In the genomic region with DNA sequence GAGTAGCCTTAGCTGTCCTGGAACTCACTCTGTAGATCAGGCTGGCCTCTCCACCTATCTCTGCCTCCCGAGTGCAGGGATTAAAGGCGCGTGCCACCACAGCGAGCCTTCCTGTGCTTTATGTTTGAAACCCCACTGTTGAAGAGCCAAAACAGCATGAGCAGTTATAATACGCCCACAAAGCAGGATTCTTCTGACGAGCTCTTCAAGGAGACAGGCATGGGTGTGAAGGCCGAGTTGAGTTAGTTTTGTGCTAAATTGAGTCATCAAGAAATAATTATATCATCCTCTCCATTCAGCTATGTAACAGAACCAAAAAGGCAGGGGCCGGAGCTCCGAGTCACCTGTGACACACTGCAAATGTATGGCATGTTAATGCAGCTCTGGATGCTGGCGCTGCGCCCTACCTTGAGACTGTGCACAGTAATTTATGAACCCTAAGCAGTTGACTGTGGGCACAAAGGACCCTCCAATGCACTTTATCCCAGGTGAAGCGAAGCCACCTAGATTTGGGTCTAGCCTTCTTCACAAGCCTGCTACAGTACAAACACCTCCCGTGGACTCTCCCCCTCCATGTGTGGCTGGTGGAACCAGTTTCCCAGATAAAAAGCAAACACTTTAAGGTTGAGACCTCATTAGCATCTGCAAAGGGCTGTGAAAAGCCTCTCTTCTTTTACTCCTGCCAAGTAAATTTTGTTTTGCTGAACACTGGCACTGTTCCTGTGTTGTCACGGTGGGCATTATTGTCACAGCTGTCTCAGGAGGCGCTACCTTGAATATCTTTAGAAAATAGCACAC, we compare ENCODE assay signal across 21 mouse cellular contexts. TPM values are rescaled to one million over a fixed set of nuclear protein-coding genes. Genes with fewer than 3 reads are reported as not detected.
DNase-seq lines count a peak whose midpoint lies in the region; ATAC-seq and TF ChIP-seq lines count a peak whose summit lies in the region.
"Had no signal": no experiment of that assay in that cellular context is flagged by ENCODE, and none has a peak within 500 bp of the region (broad histone marks: within the 10 kb centered on the region; RNA-seq: fewer than 3 reads in every experiment).

No protein-coding gene starts in this region.

- no peaks in the 10 kb centered on the region; the same call in 1 of the 2 replicates for H3K4me1 ChIP-seq in forebrain, embryonic 14.5 days (ENCODE audit: control insufficient read depth, insufficient read depth, low read length)
- 0 out of 2 replicates have a peak, but pooled peaks cover 3% of the 10 kb centered on the region for H3K4me1 ChIP-seq in forebrain, embryonic 12.5 days
- H3K4me1 ChIP-seq in midbrain, embryonic 14.5 days (ENCODE audit: control insufficient read depth, insufficient read depth, low read length): no peaks in the 10 kb centered on the region
- H3K4me1 ChIP-seq in midbrain, embryonic 10.5 days: peaks cover 5% of the 10 kb centered on the region; the same call in 1 of the 2 replicates
- H3K4me1 ChIP-seq: limb, embryonic 13.5 days; liver, embryonic 15.5 days; neural tube, embryonic 13.5 days; stomach, embryonic 15.5 days had no signal

- peak; percentile 44 for DNase-seq in forebrain, embryonic 14.5 days (ENCODE audit: low spot score)
- DNase-seq in midbrain, embryonic 14.5 days: peak; percentile 29
- DNase-seq in midbrain, embryonic 10.5 days (ENCODE audit: low spot score): no peak
- DNase-seq in ES-CJ7 (ENCODE audit: low read depth, low spot score): peak; percentile 1
- no peak for DNase-seq in spleen, adult 18-20 months
- DNase-seq: cerebellum, adult 18-20 months; cerebellum, postnatal 36 days; gastrocnemius, adult 2 months; heart, adult 18-20 months; kidney, adult 2 months; kidney, postnatal 25 days; layer of hippocampus, adult 9-11 months had no signal

- H3K36me3 ChIP-seq in forebrain, embryonic 14.5 days (ENCODE audit: control insufficient read depth, insufficient read depth, low read length): no peaks in the 10 kb centered on the region
- H3K36me3 ChIP-seq in forebrain, embryonic 12.5 days (replicated peaks): no peaks in the 10 kb centered on the region
- no peaks in the 10 kb centered on the region for H3K36me3 ChIP-seq in midbrain, embryonic 14.5 days (ENCODE audit: control insufficient read depth, insufficient read depth, low read length)
- no peaks in the 10 kb centered on the region for H3K36me3 ChIP-seq in midbrain, embryonic 10.5 days
- no peaks in the 10 kb centered on the region for H3K36me3 ChIP-seq in myocyte (ENCODE audit: control insufficient read depth, insufficient read depth)
- H3K36me3 ChIP-seq: limb, embryonic 13.5 days; liver, embryonic 15.5 days; neural tube, embryonic 13.5 days; stomach, embryonic 15.5 days had no signal

- no peak overlapping the region for H3K4me2 ChIP-seq in forebrain, embryonic 14.5 days (ENCODE audit: low read length)
- no peak overlapping the region for H3K4me2 ChIP-seq in forebrain, embryonic 12.5 days
- H3K4me2 ChIP-seq in midbrain, embryonic 14.5 days (ENCODE audit: low read length): no peak overlapping the region
- H3K4me2 ChIP-seq in myocyte (ENCODE audit: low read depth): peak overlapping the region; percentile 51
- H3K4me2 ChIP-seq: limb, embryonic 13.5 days; liver, embryonic 15.5 days; neural tube, embryonic 13.5 days; stomach, embryonic 15.5 days had no signal

- ATAC-seq in forebrain, embryonic 14.5 days: no peak
- ATAC-seq in forebrain, embryonic 12.5 days (ENCODE audit: low FRiP score): no peak
- no peak for ATAC-seq in midbrain, embryonic 14.5 days (ENCODE audit: low FRiP score, low TSS enrichment)
- ATAC-seq: forebrain, embryonic 16.5 days had no signal

- 41% methylated on average over 15 of the region's 15 CpGs for WGBS in forebrain, embryonic 14.5 days
- WGBS in forebrain, embryonic 12.5 days: 64% methylated on average over 15 of the region's 15 CpGs
- 50% methylated on average over 15 of the region's 15 CpGs for WGBS in midbrain, embryonic 14.5 days
- 76% methylated on average over 15 of the region's 15 CpGs for WGBS in midbrain, embryonic 10.5 days

- H3K9ac ChIP-seq in forebrain, embryonic 14.5 days (ENCODE audit: low read length): no peak overlapping the region
- H3K9ac ChIP-seq in forebrain, embryonic 12.5 days: no peak overlapping the region
- H3K9ac ChIP-seq in midbrain, embryonic 14.5 days (replicated peaks; ENCODE audit: low read length): no peak overlapping the region
- H3K9ac ChIP-seq: limb, embryonic 13.5 days; liver, embryonic 15.5 days; neural tube, embryonic 13.5 days; stomach, embryonic 15.5 days had no signal

- no peaks in the 10 kb centered on the region for H3K9me3 ChIP-seq in forebrain, embryonic 14.5 days (replicated peaks; ENCODE audit: control insufficient read depth, low read length)
- no peaks in the 10 kb centered on the region for H3K9me3 ChIP-seq in forebrain, embryonic 12.5 days
- H3K9me3 ChIP-seq in midbrain, embryonic 14.5 days (ENCODE audit: control insufficient read depth, low read length): no peaks in the 10 kb centered on the region
- no peaks in the 10 kb centered on the region for H3K9me3 ChIP-seq in midbrain, embryonic 10.5 days (replicated peaks)
- H3K9me3 ChIP-seq: limb, embryonic 13.5 days; liver, embryonic 15.5 days; neural tube, embryonic 13.5 days; stomach, embryonic 15.5 days had no signal

- no peak for TF ChIP-seq POLR2A in myocyte (IDR thresholded peaks at IDR 0.05; ENCODE audit: insufficient read length, low read depth)

- H3K27ac ChIP-seq in forebrain, embryonic 14.5 days (ENCODE audit: low read depth, low read length): no peak overlapping the region
- H3K27ac ChIP-seq in forebrain, embryonic 12.5 days: no peak overlapping the region
- H3K27ac ChIP-seq in midbrain, embryonic 14.5 days (replicated peaks; ENCODE audit: low read depth, low read length): no peak overlapping the region
- no peak overlapping the region for H3K27ac ChIP-seq in midbrain, embryonic 10.5 days (replicated peaks)
- H3K27ac ChIP-seq: gastrocnemius, adult 2 months; limb, embryonic 13.5 days; liver, embryonic 15.5 days; neural tube, embryonic 13.5 days; stomach, embryonic 15.5 days had no signal

- H3K4me3 ChIP-seq in forebrain, embryonic 14.5 days (ENCODE audit: low read depth, low read length): no peak overlapping the region
- no peak overlapping the region for H3K4me3 ChIP-seq in forebrain, embryonic 12.5 days (replicated peaks)
- no peak overlapping the region for H3K4me3 ChIP-seq in midbrain, embryonic 14.5 days (replicated peaks; ENCODE audit: low read depth, low read length)
- H3K4me3 ChIP-seq in midbrain, embryonic 10.5 days: no peak overlapping the region
- H3K4me3 ChIP-seq in myocyte: no peak overlapping the region
- H3K4me3 ChIP-seq: erythroblast, embryonic 14.5 days; gastrocnemius, adult 2 months; limb, embryonic 13.5 days; liver, embryonic 15.5 days; neural tube, embryonic 13.5 days; stomach, embryonic 15.5 days had no signal

- no peaks in the 10 kb centered on the region for H3K27me3 ChIP-seq in forebrain, embryonic 14.5 days (replicated peaks; ENCODE audit: control insufficient read depth, insufficient read depth, low read length)
- H3K27me3 ChIP-seq in forebrain, embryonic 12.5 days: no peaks in the 10 kb centered on the region
- H3K27me3 ChIP-seq in midbrain, embryonic 14.5 days (ENCODE audit: control insufficient read depth, insufficient read depth, low read length): no peaks in the 10 kb centered on the region
- H3K27me3 ChIP-seq in midbrain, embryonic 10.5 days (ENCODE audit: low read depth, poor library complexity, severe bottlenecking): no peaks in the 10 kb centered on the region
- H3K27me3 ChIP-seq in myocyte (ENCODE audit: control insufficient read depth, insufficient read depth, insufficient read length): no peaks in the 10 kb centered on the region
- H3K27me3 ChIP-seq: limb, embryonic 13.5 days; liver, embryonic 15.5 days; neural tube, embryonic 13.5 days; stomach, embryonic 15.5 days had no signal

- H3K79me2 ChIP-seq in myocyte (ENCODE audit: control insufficient read depth, insufficient read depth): no peaks in the 10 kb centered on the region

- no peak overlapping the region for H3ac ChIP-seq in myocyte (ENCODE audit: control insufficient read depth, insufficient read length)

TF ChIP-seq in myocyte, 11 proteins besides CTCF, POLR2A, EP300 and RAD21:
- TF ChIP-seq POLR2AphosphoS2 (IDR thresholded peaks at IDR 0.05; ENCODE audit: insufficient read length, low read depth) (no peak), CEBPB (IDR thresholded peaks at IDR 0.05; ENCODE audit: insufficient read depth, poor library complexity, severe bottlenecking) (no peak), E2F4 (IDR thresholded peaks at IDR 0.05; ENCODE audit: insufficient read depth) (no peak), SRF (IDR thresholded peaks at IDR 0.05; ENCODE audit: control insufficient read depth, insufficient read length, low read depth) (no peak), USF1 (IDR thresholded peaks at IDR 0.05; ENCODE audit: low read depth) (no peak), MYOG (IDR thresholded peaks at IDR 0.05; ENCODE audit: control insufficient read depth in 1 of 3, insufficient read depth in 1 of 3, insufficient read length in 2 of 3, low read depth in 2 of 3) (no peak), TCF3 (IDR thresholded peaks at IDR 0.05; ENCODE audit: insufficient read length, low read depth) (no peak), TCF12 (IDR thresholded peaks at IDR 0.05; ENCODE audit: insufficient read depth, poor library complexity, severe bottlenecking) (no peak), MAX (IDR thresholded peaks at IDR 0.05; ENCODE audit: low read depth) (no peak)

RNA-seq across cellular contexts. Expression of gene Usp44, which starts 47.9 kb away (rescaled TPM):
- polyA plus RNA-seq in forebrain, embryonic 14.5 days (2014; fragmentation: Nextera tagmentation; extraction: Ambion mirVana): 1.1 TPM in 2 replicates
- 7.7 and 9.5 TPM in 2 replicates for polyA plus RNA-seq in forebrain, embryonic 12.5 days (2016; fragmentation: Nextera tagmentation; extraction: Ambion mirVana)
- 0.26 and 0.84 TPM in 2 replicates for polyA plus RNA-seq in midbrain, embryonic 14.5 days (2014; fragmentation: Nextera tagmentation; extraction: Ambion mirVana)
- polyA plus RNA-seq in midbrain, embryonic 10.5 days (2016; fragmentation: Nextera tagmentation; extraction: Ambion mirVana): 21.1 and 25.7 TPM in 2 replicates
- 0.17 TPM for polyA plus RNA-seq in myocyte (2012; fragmentation: generic; extraction: Trizol)
- polyA plus RNA-seq: erythroblast, embryonic 14.5 days; spleen, adult 2 months had no signal

Comparison
In these comparisons a context has a peak if more than half of its experiments do, and no peak if none do; other contexts are left out.
1. DNase-seq: peak in forebrain, embryonic 14.5 days (single experiment), midbrain, embryonic 14.5 days (single experiment) and ES-CJ7 (single experiment); none in midbrain, embryonic 10.5 days (single experiment) and spleen, adult 18-20 months (0 of 2).